Mouse (Mus musculus) hindbrain, embryonic 13.5 days (tissue): Measurements from ENCODE around the gene Ano8. TPM values are rescaled to one million over a fixed set of nuclear protein-coding genes. Genes with fewer than 3 reads are reported as not detected.
"Not testable (repeated sequence)": the region's sequence is repeated elsewhere in the genome, so short reads cannot be mapped to it uniquely, and the experiment has no call there.

Experiments
- ATAC-seq: fragments of 200-750 bp; cut with Nextera tagmentation; 2 replicates; pipeline ENCODE4 v1.8.0; 2017; ENCODE audit warnings: moderate TSS enrichment; ENCODE audit not compliant: low FRiP score
- H3K27ac ChIP-seq: fragments of 300-500 bp; sonication (generic); 2 replicates; pipeline ENCODE4 v1.5.1; 2015; ENCODE audit warnings: inconsistent platforms, mild to moderate bottlenecking, moderate library complexity
- H3K27me3 ChIP-seq: fragments of 300-500 bp; sonication (generic); 2 replicates; pipeline ENCODE4 v1.6.1; 2015; ENCODE audit warnings: mild to moderate bottlenecking, inconsistent platforms
- H3K36me3 ChIP-seq: fragments of 300-500 bp; sonication (generic); 2 replicates; pipeline ENCODE4 v1.6.1; 2015; ENCODE audit warnings: mild to moderate bottlenecking, inconsistent platforms
- H3K4me1 ChIP-seq: fragments of 300-500 bp; sonication (generic); replicated peaks from 2 replicates; pipeline ENCODE4 v1.6.1; 2015; ENCODE audit warnings: inconsistent platforms
- H3K4me2 ChIP-seq: fragments of 300-500 bp; sonication (generic); 2 replicates; pipeline ENCODE4 v1.6.1; 2015; ENCODE audit warnings: inconsistent platforms, mild to moderate bottlenecking, moderate library complexity
- H3K4me3 ChIP-seq: fragments of 300-500 bp; sonication (generic); 2 replicates; pipeline ENCODE4 v1.5.1; 2015; ENCODE audit warnings: mild to moderate bottlenecking, inconsistent platforms
- H3K9ac ChIP-seq: fragments of 300-500 bp; sonication (generic); 2 replicates; pipeline ENCODE4 v1.6.1; 2015; ENCODE audit warnings: mild to moderate bottlenecking, inconsistent platforms
- H3K9me3 ChIP-seq: fragments of 300-500 bp; sonication (generic); 2 replicates; pipeline ENCODE4 v1.6.1; 2016; ENCODE audit warnings: inconsistent platforms
- WGBS: fragments of 180-500 bp; shearing (Covaris S2); methylation state at CpG from one replicate; pipeline ENCODE4 v1.1.7; 2015; 5-methylcytosine and 5-hydroxymethylcytosine counted together
- polyA plus RNA-seq: library from polyadenylated mRNA; unstranded; fragments of >200 nt; fragmentation: Nextera tagmentation; extraction: Ambion mirVana; gene quantifications from 2 replicates; pipeline ENCODE4 v1.2.1, GENCODE M21; 2015

The Ano8 gene
- polyA plus RNA-seq, result 6.6 and 7.1 TPM in 2 replicates

GRCm38 (mm10) chr8:71485142-71486135 lies at the start of gene Ano8:
Gene Ano8 (minus strand): TSS chr8:71485963.
- Histone ChIP-seq H3K4me1 (peaks cover 81% of the 10 kb centered on the region), H3K27me3 (0 out of 2 replicates have a peak, but pooled peaks cover 5% of the 10 kb centered on the region), H3K27ac (peak within 1 kb of the TSS; percentile 89), H3K9me3 (no peaks in the 10 kb centered on the region), H3K36me3 (peaks cover 50% of the 10 kb centered on the region), H3K9ac (peak within 1 kb of the TSS; percentile 99), H3K4me3 (peak within 1 kb of the TSS; percentile 88), H3K4me2 (peak within 1 kb of the TSS; percentile 73)
- peak; percentile 81 for ATAC-seq
- WGBS, result 6% methylated on average over 56 of the region's 58 CpGs

GRCm38 (mm10) chr8:71534263-71534810 lies 48.6 kb upstream of the Ano8 start:
- Histone ChIP-seq H3K9me3 (no peaks in the 10 kb centered on the region), H3K9ac (no peak overlapping the region), H3K4me3 (no peak overlapping the region), H3K27me3 (peaks cover 34% of the 10 kb centered on the region), H3K36me3 (no peaks in the 10 kb centered on the region), H3K27ac (no peak overlapping the region), H3K4me1 (peaks cover 10% of the 10 kb centered on the region), H3K4me2 (no peak overlapping the region)
- ATAC-seq, result no peak
- 34% methylated on average over 3 of the region's 3 CpGs for WGBS

- not testable (repeated sequence) for H3K9me3 ChIP-seq, H3K9ac ChIP-seq, H3K4me2 ChIP-seq, ATAC-seq, H3K27ac ChIP-seq, H3K4me1 ChIP-seq, H3K4me3 ChIP-seq, H3K36me3 ChIP-seq
- WGBS, result 67% methylated on average over 7 of the region's 12 CpGs
- peaks cover 32% of the 10 kb centered on the region for H3K27me3 ChIP-seq
Observed at GRCm38 (mm10) chr8:71530735-71531467, 45.1 kb upstream of the Ano8 start.

- H3K4me3 ChIP-seq, result no peak overlapping the region
- no peak overlapping the region for H3K4me2 ChIP-seq
- no peaks in the 10 kb centered on the region for H3K9me3 ChIP-seq
- WGBS, result 83% methylated on average over 11 of the region's 11 CpGs
- peaks cover 13% of the 10 kb centered on the region; the same call in 1 of the 2 replicates for H3K4me1 ChIP-seq
- no peaks in the 10 kb centered on the region for H3K36me3 ChIP-seq
- peak overlapping the region; percentile 55; the same call in 1 of the 2 replicates for H3K27ac ChIP-seq
- peaks cover 53% of the 10 kb centered on the region for H3K27me3 ChIP-seq
- no peak for ATAC-seq
- H3K9ac ChIP-seq, result no peak overlapping the region
Observed at GRCm38 (mm10) chr8:71528362-71529073, 42.8 kb upstream of the Ano8 start.

GRCm38 (mm10) chr8:71527162-71527870 lies 41.6 kb upstream of the Ano8 start:
- H3K36me3 ChIP-seq, result no peaks in the 10 kb centered on the region
- H3K27me3 ChIP-seq, result peaks cover 63% of the 10 kb centered on the region
- no peak overlapping the region for H3K27ac ChIP-seq
- peaks cover 13% of the 10 kb centered on the region; the same call in 1 of the 2 replicates for H3K4me1 ChIP-seq
- H3K4me3 ChIP-seq, result no peak overlapping the region
- no peak overlapping the region for H3K4me2 ChIP-seq
- ATAC-seq, result no peak
- no peak overlapping the region for H3K9ac ChIP-seq
- 42% methylated on average over 3 of the region's 3 CpGs for WGBS
- H3K9me3 ChIP-seq, result no peaks in the 10 kb centered on the region

GRCm38 (mm10) chr8:71526272-71526671 lies 40.5 kb upstream of the Ano8 start:
- Histone ChIP-seq H3K9ac (no peak overlapping the region), H3K9me3 (no peaks in the 10 kb centered on the region), H3K4me2 (no peak overlapping the region), H3K4me3 (no peak overlapping the region), H3K27ac (no peak overlapping the region), H3K36me3 (no peaks in the 10 kb centered on the region), H3K27me3 (peaks cover 66% of the 10 kb centered on the region), H3K4me1 (peaks cover 17% of the 10 kb centered on the region)
- no peak for ATAC-seq
- WGBS, result 7% methylated on average over 6 of the region's 6 CpGs

GRCm38 (mm10) chr8:71525226-71526050 lies 39.7 kb upstream of the Ano8 start, which contains the start of gene Ccdc194:
Gene Ccdc194 (minus strand): TSS chr8:71525711.
- 9% methylated on average over 46 of the region's 46 CpGs for WGBS
- ATAC-seq, result no peak
- Histone ChIP-seq H3K4me3 (peak within 1 kb of the TSS; percentile 11; the same call in 1 of the 2 replicates), H3K27ac (no peak within 1 kb of the TSS), H3K27me3 (peaks cover 70% of the 10 kb centered on the region), H3K4me2 (no peak within 1 kb of the TSS), H3K4me1 (peaks cover 17% of the 10 kb centered on the region), H3K9ac (no peak within 1 kb of the TSS), H3K9me3 (no peaks in the 10 kb centered on the region), H3K36me3 (no peaks in the 10 kb centered on the region)

- Histone ChIP-seq H3K36me3 (no peaks in the 10 kb centered on the region), H3K27ac (no peak overlapping the region), H3K4me1 (peaks cover 26% of the 10 kb centered on the region), H3K4me2 (no peak overlapping the region), H3K9ac (no peak overlapping the region), H3K9me3 (no peaks in the 10 kb centered on the region), H3K4me3 (no peak overlapping the region), H3K27me3 (peaks cover 48% of the 10 kb centered on the region)
- ATAC-seq, result peak; percentile 82
- 5% methylated on average over 17 of the region's 17 CpGs for WGBS
Observed at GRCm38 (mm10) chr8:71521634-71522033, 35.9 kb upstream of the Ano8 start.

- not testable (repeated sequence) for H3K4me3 ChIP-seq, H3K9me3 ChIP-seq, H3K27ac ChIP-seq, H3K36me3 ChIP-seq, H3K9ac ChIP-seq, ATAC-seq, H3K4me2 ChIP-seq
- WGBS, result 48% methylated on average over 9 of the region's 10 CpGs
- H3K27me3 ChIP-seq, result peaks cover 24% of the 10 kb centered on the region
- peaks cover 14% of the 10 kb centered on the region for H3K4me1 ChIP-seq
Observed at GRCm38 (mm10) chr8:71519037-71519825, 33.5 kb upstream of the Ano8 start.

- Histone ChIP-seq H3K27ac (no peak overlapping the region), H3K4me3 (no peak overlapping the region), H3K9me3 (no peaks in the 10 kb centered on the region), H3K4me1 (peaks cover 14% of the 10 kb centered on the region), H3K4me2 (no peak overlapping the region), H3K27me3 (peaks cover 7% of the 10 kb centered on the region), H3K9ac (no peak overlapping the region), H3K36me3 (no peaks in the 10 kb centered on the region)
- WGBS, result 8% methylated on average over 6 of the region's 6 CpGs
- no peak for ATAC-seq
Observed at GRCm38 (mm10) chr8:71516786-71517185, 31.0 kb upstream of the Ano8 start.
